In the genomic region with DNA sequence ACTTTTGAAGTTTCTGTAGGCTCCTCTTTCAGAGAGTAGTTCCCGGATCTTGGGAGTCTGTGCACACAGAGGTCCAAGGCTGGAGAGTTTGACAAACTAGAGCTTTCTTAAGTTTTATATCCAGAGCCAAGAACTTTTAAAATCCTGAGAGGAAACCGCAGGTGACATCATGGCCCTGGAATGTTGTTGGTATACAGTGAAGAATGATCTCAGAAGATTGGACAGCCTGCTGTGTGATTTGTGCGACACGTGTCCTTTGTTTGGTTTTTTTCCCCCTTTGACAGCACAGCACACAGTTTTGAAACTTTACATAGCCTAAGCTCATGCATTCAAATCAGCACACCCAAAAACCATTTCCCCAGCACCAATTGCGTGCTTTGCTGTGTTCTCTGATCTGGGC, we compare ENCODE assay signal across 9 mouse cellular contexts.
A peak's percentile ranks its signal among the peaks of the same experiment; 100 is the strongest.
DNase-seq lines count a peak whose midpoint lies in the region; ATAC-seq and TF ChIP-seq lines count a peak whose summit lies in the region.
"Had no signal": no experiment of that assay in that cellular context is flagged by ENCODE, and none has a peak within 500 bp of the region (broad histone marks: within the 10 kb centered on the region; RNA-seq: fewer than 3 reads in every experiment).

No protein-coding gene starts in this region.

- TF ChIP-seq CTCF in embryonic fibroblast, embryonic 13.5 days (IDR thresholded peaks at IDR 0.05; ENCODE audit: borderline replicate concordance, insufficient read depth, low read length), result no peak
- no peak for TF ChIP-seq CTCF in kidney, postnatal 0 days (IDR thresholded peaks at IDR 0.05; ENCODE audit: low read depth)

- H3K4me1 ChIP-seq in neural tube, embryonic 11.5 days (ENCODE audit: control insufficient read depth, insufficient read depth, low read length), result peaks cover 11% of the 10 kb centered on the region; the same call in 1 of the 2 replicates
- H3K4me1 ChIP-seq in neural tube, embryonic 15.5 days, result peaks cover 8% of the 10 kb centered on the region; the same call in 1 of the 2 replicates
- H3K4me1 ChIP-seq in embryonic fibroblast, embryonic 13.5 days (ENCODE audit: control insufficient read depth, insufficient read depth, low read length), result peaks cover 24% of the 10 kb centered on the region
- H3K4me1 ChIP-seq in kidney, postnatal 0 days (replicated peaks; ENCODE audit: insufficient read depth, low read length), result peaks cover 24% of the 10 kb centered on the region
- H3K4me1 ChIP-seq in stomach, embryonic 14.5 days (ENCODE audit: control insufficient read depth, insufficient read depth, low read length), result peaks cover 36% of the 10 kb centered on the region
- no peaks in the 10 kb centered on the region for H3K4me1 ChIP-seq in hindbrain, embryonic 11.5 days (replicated peaks; ENCODE audit: control insufficient read depth, insufficient read depth, low read length)

- no peak overlapping the region for H3K27ac ChIP-seq in neural tube, embryonic 11.5 days (ENCODE audit: low read depth, low read length)
- no peak overlapping the region for H3K27ac ChIP-seq in neural tube, embryonic 15.5 days (replicated peaks)
- H3K27ac ChIP-seq in embryonic fibroblast, embryonic 13.5 days (ENCODE audit: insufficient read depth, low read length), result peak overlapping the region; percentile 88
- H3K27ac ChIP-seq in kidney, postnatal 0 days, result peak overlapping the region; percentile 42
- peak overlapping the region; percentile 73; the same call in 1 of the 2 replicates for H3K27ac ChIP-seq in stomach, embryonic 14.5 days (ENCODE audit: low read length)
- H3K27ac ChIP-seq in hindbrain, embryonic 11.5 days (ENCODE audit: low read depth, low read length), result no peak overlapping the region
- H3K27ac ChIP-seq: hindbrain, embryonic 15.5 days had no signal

- H3K4me3 ChIP-seq in neural tube, embryonic 11.5 days (ENCODE audit: low read depth, low read length), result no peak overlapping the region
- H3K4me3 ChIP-seq in neural tube, embryonic 15.5 days (replicated peaks), result no peak overlapping the region
- H3K4me3 ChIP-seq in embryonic fibroblast, embryonic 13.5 days (ENCODE audit: insufficient read depth, low read length), result no peak overlapping the region
- no peak overlapping the region for H3K4me3 ChIP-seq in kidney, postnatal 0 days (replicated peaks; ENCODE audit: low read depth, low read length)
- H3K4me3 ChIP-seq in stomach, embryonic 14.5 days (ENCODE audit: low read depth, low read length), result no peak overlapping the region
- H3K4me3 ChIP-seq in hindbrain, embryonic 11.5 days (ENCODE audit: low read depth, low read length), result no peak overlapping the region
- H3K4me3 ChIP-seq: hindbrain, embryonic 15.5 days had no signal

- H3K9ac ChIP-seq in neural tube, embryonic 11.5 days (ENCODE audit: low read length), result no peak overlapping the region
- H3K9ac ChIP-seq in neural tube, embryonic 15.5 days (replicated peaks), result no peak overlapping the region
- H3K9ac ChIP-seq in kidney, postnatal 0 days (ENCODE audit: low read depth, low read length), result no peak overlapping the region
- no peak overlapping the region for H3K9ac ChIP-seq in stomach, embryonic 14.5 days (replicated peaks; ENCODE audit: low read depth, low read length)
- H3K9ac ChIP-seq in hindbrain, embryonic 11.5 days (ENCODE audit: low read depth, low read length), result no peak overlapping the region
- H3K9ac ChIP-seq: hindbrain, embryonic 15.5 days had no signal

- no peaks in the 10 kb centered on the region for H3K27me3 ChIP-seq in neural tube, embryonic 11.5 days (ENCODE audit: control insufficient read depth, insufficient read depth, low read length)
- no peaks in the 10 kb centered on the region for H3K27me3 ChIP-seq in neural tube, embryonic 15.5 days (replicated peaks)
- H3K27me3 ChIP-seq in kidney, postnatal 0 days (ENCODE audit: insufficient read depth, low read length), result no peaks in the 10 kb centered on the region
- H3K27me3 ChIP-seq in stomach, embryonic 14.5 days (ENCODE audit: control insufficient read depth, insufficient read depth, low read length), result no peaks in the 10 kb centered on the region
- no peaks in the 10 kb centered on the region for H3K27me3 ChIP-seq in hindbrain, embryonic 11.5 days (ENCODE audit: control insufficient read depth, insufficient read depth, low read length)
- H3K27me3 ChIP-seq: hindbrain, embryonic 15.5 days had no signal

- H3K4me2 ChIP-seq in neural tube, embryonic 11.5 days (ENCODE audit: low read depth), result no peak overlapping the region
- no peak overlapping the region for H3K4me2 ChIP-seq in neural tube, embryonic 15.5 days
- H3K4me2 ChIP-seq in kidney, postnatal 0 days (ENCODE audit: low read length), result no peak overlapping the region
- no peak overlapping the region for H3K4me2 ChIP-seq in stomach, embryonic 14.5 days (replicated peaks; ENCODE audit: low read depth, low read length)
- H3K4me2 ChIP-seq in hindbrain, embryonic 11.5 days (replicated peaks; ENCODE audit: low read depth, low read length), result no peak overlapping the region
- H3K4me2 ChIP-seq: hindbrain, embryonic 15.5 days had no signal

- H3K36me3 ChIP-seq in neural tube, embryonic 11.5 days (ENCODE audit: control insufficient read depth, insufficient read depth, low read length), result no peaks in the 10 kb centered on the region
- H3K36me3 ChIP-seq in neural tube, embryonic 15.5 days, result no peaks in the 10 kb centered on the region
- H3K36me3 ChIP-seq in kidney, postnatal 0 days (ENCODE audit: insufficient read depth, low read length), result no peaks in the 10 kb centered on the region
- no peaks in the 10 kb centered on the region for H3K36me3 ChIP-seq in stomach, embryonic 14.5 days (ENCODE audit: control insufficient read depth, insufficient read depth, low read length)
- H3K36me3 ChIP-seq in hindbrain, embryonic 11.5 days (ENCODE audit: control insufficient read depth, insufficient read depth, low read length), result no peaks in the 10 kb centered on the region
- H3K36me3 ChIP-seq: hindbrain, embryonic 15.5 days had no signal

- peak; percentile 42 for DNase-seq in neural tube, embryonic 11.5 days (ENCODE audit: low spot score)
- DNase-seq in kidney, postnatal 0 days (ENCODE audit: low spot score), result peak; percentile 84
- DNase-seq in hindbrain, embryonic 11.5 days (ENCODE audit: low spot score), result no peak
- DNase-seq in testis, postnatal 14 days (ENCODE audit: low spot score), result no peak

- ATAC-seq in neural tube, embryonic 11.5 days (ENCODE audit: insufficient read depth, low FRiP score, low TSS enrichment), result no peak
- no peak for ATAC-seq in neural tube, embryonic 15.5 days (ENCODE audit: low FRiP score)
- no peak for ATAC-seq in kidney, postnatal 0 days (replicated peaks; ENCODE audit: low FRiP score, low read depth)
- ATAC-seq in stomach, embryonic 14.5 days (ENCODE audit: insufficient number of reproducible peaks, insufficient read depth, low FRiP score, low read depth), result peak; percentile 49; the same call in 1 of the 2 replicates
- ATAC-seq in hindbrain, embryonic 11.5 days (ENCODE audit: low FRiP score), result no peak
- ATAC-seq in erythroid progenitor cell, adult 5-6 weeks (replicated peaks; ENCODE audit: low FRiP score, poor library complexity, severe bottlenecking), result no peak

- H3K9me3 ChIP-seq in neural tube, embryonic 11.5 days (ENCODE audit: control insufficient read depth, low read length), result no peaks in the 10 kb centered on the region
- no peaks in the 10 kb centered on the region for H3K9me3 ChIP-seq in neural tube, embryonic 15.5 days (replicated peaks)
- no peaks in the 10 kb centered on the region for H3K9me3 ChIP-seq in kidney, postnatal 0 days (replicated peaks; ENCODE audit: low read length)
- no peaks in the 10 kb centered on the region for H3K9me3 ChIP-seq in stomach, embryonic 14.5 days (ENCODE audit: control insufficient read depth, low read depth, low read length)
- no peaks in the 10 kb centered on the region for H3K9me3 ChIP-seq in hindbrain, embryonic 11.5 days (ENCODE audit: control insufficient read depth, low read length)
- H3K9me3 ChIP-seq: hindbrain, embryonic 15.5 days had no signal

- WGBS in neural tube, embryonic 11.5 days, result 58% methylated on average over 5 of the region's 5 CpGs
- 50% methylated on average over 5 of the region's 5 CpGs for WGBS in neural tube, embryonic 15.5 days
- WGBS in kidney, postnatal 0 days, result 36% methylated on average over 5 of the region's 5 CpGs
- WGBS in stomach, embryonic 14.5 days, result 21% methylated on average over 5 of the region's 5 CpGs
- 75% methylated on average over 5 of the region's 5 CpGs for WGBS in hindbrain, embryonic 11.5 days

- no peak for TF ChIP-seq POLR2A in embryonic fibroblast, embryonic 13.5 days (IDR thresholded peaks at IDR 0.05; ENCODE audit: low read depth, low read length)

Comparison
In these comparisons a context has a peak if more than half of its experiments do, and no peak if none do; other contexts are left out.
1. DNase-seq: peak in neural tube, embryonic 11.5 days (single experiment) and kidney, postnatal 0 days (single experiment); none in hindbrain, embryonic 11.5 days (single experiment) and testis, postnatal 14 days (single experiment).
2. H3K27ac ChIP-seq: peak in embryonic fibroblast, embryonic 13.5 days (single experiment), kidney, postnatal 0 days (single experiment) and stomach, embryonic 14.5 days (single experiment); none in neural tube, embryonic 11.5 days (single experiment), neural tube, embryonic 15.5 days (single experiment) and hindbrain, embryonic 11.5 days (single experiment).